ENCODE assay signal across 17 mouse cellular contexts in genomic region chr7:142059024-142059423, GRCm38 (mm10). TPM values are rescaled to one million over a fixed set of nuclear protein-coding genes. Genes with fewer than 3 reads are reported as not detected.
DNase-seq lines count a peak whose midpoint lies in the region; ATAC-seq and TF ChIP-seq lines count a peak whose summit lies in the region.
"Had no signal": no experiment of that assay in that cellular context is flagged by ENCODE, and none has a peak within 500 bp of the region (broad histone marks: within the 10 kb centered on the region; RNA-seq: fewer than 3 reads in every experiment).

No protein-coding gene starts in this region.

- DNase-seq in lung, postnatal 0 days (ENCODE audit: low spot score): no peak
- no peak for DNase-seq in lung, adult 18-20 months
- DNase-seq in embryonic facial prominence, embryonic 10.5 days (ENCODE audit: low spot score): no peak
- DNase-seq in liver: peak; percentile 60
- DNase-seq in stomach, postnatal 0 days (ENCODE audit: low spot score): no peak
- DNase-seq in hindbrain, embryonic 11.5 days (ENCODE audit: low spot score): no peak
- DNase-seq in right cerebral cortex, postnatal 4 days: no peak
- DNase-seq: cerebellum, adult 8-10 months; kidney, adult 11 months; kidney, postnatal 4 days; layer of hippocampus, postnatal 36 days; left cerebral cortex, postnatal 4 days; lung, postnatal 4 days; spleen, adult 18-20 months had no signal

- no peak for ATAC-seq in lung, postnatal 0 days
- ATAC-seq in stomach, postnatal 0 days (ENCODE audit: low FRiP score, low TSS enrichment): no peak
- ATAC-seq in hindbrain, embryonic 11.5 days (ENCODE audit: low FRiP score): no peak
- ATAC-seq: midbrain, embryonic 16.5 days had no signal

- 43% methylated on average over 2 of the region's 2 CpGs for WGBS in lung, postnatal 0 days
- 72% methylated on average over 2 of the region's 2 CpGs for WGBS in embryonic facial prominence, embryonic 10.5 days
- WGBS in stomach, postnatal 0 days: 43% methylated on average over 2 of the region's 2 CpGs
- 67% methylated on average over 2 of the region's 2 CpGs for WGBS in hindbrain, embryonic 11.5 days

- peaks cover 43% of the 10 kb centered on the region for H3K4me1 ChIP-seq in lung, postnatal 0 days (ENCODE audit: insufficient read depth, low read depth, low read length)
- peaks cover 26% of the 10 kb centered on the region for H3K4me1 ChIP-seq in embryonic facial prominence, embryonic 10.5 days
- peaks cover 16% of the 10 kb centered on the region for H3K4me1 ChIP-seq in stomach, postnatal 0 days (replicated peaks; ENCODE audit: control insufficient read depth, insufficient read depth)
- H3K4me1 ChIP-seq in hindbrain, embryonic 11.5 days (replicated peaks; ENCODE audit: control insufficient read depth, insufficient read depth, low read length): 0 out of 2 replicates have a peak, but pooled peaks cover 5% of the 10 kb centered on the region

- no peaks in the 10 kb centered on the region for H3K27me3 ChIP-seq in lung, postnatal 0 days (replicated peaks; ENCODE audit: insufficient read depth, low read length)
- no peaks in the 10 kb centered on the region for H3K27me3 ChIP-seq in embryonic facial prominence, embryonic 10.5 days (replicated peaks; ENCODE audit: low read depth, poor library complexity, severe bottlenecking)
- H3K27me3 ChIP-seq in stomach, postnatal 0 days (ENCODE audit: control insufficient read depth, insufficient read depth, low read length): no peaks in the 10 kb centered on the region
- no peaks in the 10 kb centered on the region for H3K27me3 ChIP-seq in hindbrain, embryonic 11.5 days (ENCODE audit: control insufficient read depth, insufficient read depth, low read length)
- H3K27me3 ChIP-seq: neural tube, embryonic 12.5 days had no signal

- H3K4me2 ChIP-seq in lung, postnatal 0 days (replicated peaks; ENCODE audit: low read depth, low read length): peak overlapping the region; percentile 76; the same call in 1 of the 2 replicates
- peak overlapping the region; percentile 85; the same call in 1 of the 2 replicates for H3K4me2 ChIP-seq in stomach, postnatal 0 days (replicated peaks; ENCODE audit: low read depth)
- no peak overlapping the region for H3K4me2 ChIP-seq in hindbrain, embryonic 11.5 days (replicated peaks; ENCODE audit: low read depth, low read length)

- no peak overlapping the region for H3K9ac ChIP-seq in lung, postnatal 0 days (replicated peaks; ENCODE audit: low read depth)
- no peak overlapping the region for H3K9ac ChIP-seq in stomach, postnatal 0 days (ENCODE audit: low read length)
- H3K9ac ChIP-seq in hindbrain, embryonic 11.5 days (ENCODE audit: low read depth, low read length): no peak overlapping the region

- no peak for TF ChIP-seq CTCF in lung, postnatal 0 days (IDR thresholded peaks at IDR 0.05)
- TF ChIP-seq CTCF in stomach, postnatal 0 days (IDR thresholded peaks at IDR 0.05; ENCODE audit: low read depth): no peak

- no peak overlapping the region for H3K4me3 ChIP-seq in lung, postnatal 0 days (ENCODE audit: low read depth, low read length)
- H3K4me3 ChIP-seq in embryonic facial prominence, embryonic 10.5 days: peak overlapping the region; percentile 97; the same call in 1 of the 2 replicates
- no peak overlapping the region for H3K4me3 ChIP-seq in stomach, postnatal 0 days (ENCODE audit: low read depth, low read length)
- no peak overlapping the region for H3K4me3 ChIP-seq in hindbrain, embryonic 11.5 days (ENCODE audit: low read depth, low read length)

- H3K27ac ChIP-seq in lung, postnatal 0 days (ENCODE audit: low read length): no peak overlapping the region
- H3K27ac ChIP-seq in embryonic facial prominence, embryonic 10.5 days (replicated peaks): no peak overlapping the region
- H3K27ac ChIP-seq in stomach, postnatal 0 days (replicated peaks): no peak overlapping the region
- no peak overlapping the region for H3K27ac ChIP-seq in hindbrain, embryonic 11.5 days (ENCODE audit: low read depth, low read length)
- H3K27ac ChIP-seq: neural tube, embryonic 12.5 days had no signal

- H3K36me3 ChIP-seq in lung, postnatal 0 days (ENCODE audit: insufficient read depth, low read length): 0 out of 2 replicates have a peak, but pooled peaks cover under 1% of the 10 kb centered on the region
- peaks cover 39% of the 10 kb centered on the region for H3K36me3 ChIP-seq in embryonic facial prominence, embryonic 10.5 days (replicated peaks)
- 0 out of 2 replicates have a peak, but pooled peaks cover 4% of the 10 kb centered on the region for H3K36me3 ChIP-seq in stomach, postnatal 0 days (ENCODE audit: control insufficient read depth, insufficient read depth, low read length)
- no peaks in the 10 kb centered on the region for H3K36me3 ChIP-seq in hindbrain, embryonic 11.5 days (ENCODE audit: control insufficient read depth, insufficient read depth, low read length)
- H3K36me3 ChIP-seq: neural tube, embryonic 12.5 days had no signal

- TF ChIP-seq EP300 in lung, postnatal 0 days (IDR thresholded peaks at IDR 0.05): no peak
- no peak for TF ChIP-seq EP300 in stomach, postnatal 0 days (optimal IDR thresholded peaks at IDR 0.05)

- H3K9me3 ChIP-seq in lung, postnatal 0 days (ENCODE audit: low read length): no peaks in the 10 kb centered on the region
- H3K9me3 ChIP-seq in embryonic facial prominence, embryonic 10.5 days: no peaks in the 10 kb centered on the region
- no peaks in the 10 kb centered on the region for H3K9me3 ChIP-seq in stomach, postnatal 0 days (ENCODE audit: control insufficient read depth, low read length)
- H3K9me3 ChIP-seq in hindbrain, embryonic 11.5 days (ENCODE audit: control insufficient read depth, low read length): no peaks in the 10 kb centered on the region
- H3K9me3 ChIP-seq: hindbrain, embryonic 10.5 days; neural tube, embryonic 12.5 days had no signal

RNA-seq across cellular contexts. Expression of gene Mob2, which starts 1.8 kb away (rescaled TPM):
- polyA plus RNA-seq in lung, postnatal 0 days (2015; fragmentation: Nextera tagmentation; extraction: Ambion mirVana): 85.9 and 104 TPM in 2 replicates
- polyA plus RNA-seq in embryonic facial prominence, embryonic 10.5 days (2016; fragmentation: Nextera tagmentation; extraction: Ambion mirVana): 67.4 and 68.0 TPM in 2 replicates
- 61.5 and 65.8 TPM in 2 replicates for polyA plus RNA-seq in stomach, postnatal 0 days (2015; fragmentation: Nextera tagmentation; extraction: Ambion mirVana)
- 53.3 and 59.8 TPM in 2 replicates for polyA plus RNA-seq in hindbrain, embryonic 11.5 days (2014; fragmentation: Nextera tagmentation; extraction: Ambion mirVana)

RNA-seq across cellular contexts. Expression of gene Dusp8, which starts 36.6 kb away (rescaled TPM):
- 5.5 and 6.0 TPM in 2 replicates for polyA plus RNA-seq in lung, postnatal 0 days (2015; fragmentation: Nextera tagmentation; extraction: Ambion mirVana)
- 3.2 and 3.4 TPM in 2 replicates for polyA plus RNA-seq in embryonic facial prominence, embryonic 10.5 days (2016; fragmentation: Nextera tagmentation; extraction: Ambion mirVana)
- polyA plus RNA-seq in stomach, postnatal 0 days (2015; fragmentation: Nextera tagmentation; extraction: Ambion mirVana): 3.6 and 5.6 TPM in 2 replicates
- 19.1 and 20.9 TPM in 2 replicates for polyA plus RNA-seq in hindbrain, embryonic 11.5 days (2014; fragmentation: Nextera tagmentation; extraction: Ambion mirVana)
